Mouse (Mus musculus) cerebellum, adult 9-11 months (tissue): ENCODE measurements around the gene Ciita.

ENCODE experiments used
- DNase-seq: peaks from one replicate; pipeline ENCODE4 v3.0.0; 2022

Gene Ciita

GRCm38 (mm10) chr16:10474956-10475355 is 4.9 kb upstream of the Ciita start:
- no peak for DNase-seq

- no peak for DNase-seq
Measured at GRCm38 (mm10) chr16:10475919-10476318, 3.9 kb upstream of the Ciita start.

DNA sequence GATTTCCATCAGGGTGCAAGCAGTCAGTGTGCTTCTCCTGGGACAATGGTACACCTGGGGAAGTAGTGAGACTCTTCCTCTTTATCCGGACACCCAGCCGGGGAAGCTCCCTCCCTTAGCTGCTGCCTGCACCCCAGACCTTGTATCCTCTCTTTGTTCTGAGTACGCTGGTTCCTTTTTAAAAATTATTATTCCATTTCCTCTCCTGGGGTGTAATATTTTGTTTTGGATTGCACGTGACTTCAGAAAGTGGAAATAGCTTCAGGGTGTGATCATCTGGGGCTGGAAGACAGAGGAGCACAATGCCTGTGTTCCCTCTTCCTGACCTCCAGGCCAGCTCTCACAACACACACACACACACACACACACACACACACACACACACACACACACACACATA is 2.5 kb downstream of the Ciita start:
- no peak for DNase-seq

DNA sequence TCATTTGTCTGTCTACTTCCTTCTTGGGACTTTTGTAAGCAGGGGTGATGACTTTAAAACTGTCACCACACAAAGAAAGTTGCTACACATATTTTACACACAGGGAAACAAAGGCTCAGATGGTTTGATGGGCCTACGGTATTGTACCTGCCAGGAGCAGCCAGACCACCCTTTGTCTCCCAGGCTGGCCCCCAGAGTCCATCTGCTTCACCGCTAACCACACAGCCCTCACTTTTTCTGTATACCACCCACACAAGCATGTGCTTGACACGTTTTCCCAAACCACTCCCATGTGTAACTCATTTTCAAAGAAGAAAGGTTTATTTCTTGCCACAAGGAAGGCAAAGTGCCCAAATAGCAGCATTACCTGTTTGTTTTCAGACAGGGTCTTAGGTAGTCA is 7.1 kb downstream of the Ciita start:
- DNase-seq, result no peak

- DNase-seq, result no peak
Measured at GRCm38 (mm10) chr16:10487895-10488493, 8.1 kb downstream of the Ciita start.

- DNase-seq, result no peak
Measured at GRCm38 (mm10) chr16:10488769-10489481, 9.1 kb downstream of the Ciita start.

DNA sequence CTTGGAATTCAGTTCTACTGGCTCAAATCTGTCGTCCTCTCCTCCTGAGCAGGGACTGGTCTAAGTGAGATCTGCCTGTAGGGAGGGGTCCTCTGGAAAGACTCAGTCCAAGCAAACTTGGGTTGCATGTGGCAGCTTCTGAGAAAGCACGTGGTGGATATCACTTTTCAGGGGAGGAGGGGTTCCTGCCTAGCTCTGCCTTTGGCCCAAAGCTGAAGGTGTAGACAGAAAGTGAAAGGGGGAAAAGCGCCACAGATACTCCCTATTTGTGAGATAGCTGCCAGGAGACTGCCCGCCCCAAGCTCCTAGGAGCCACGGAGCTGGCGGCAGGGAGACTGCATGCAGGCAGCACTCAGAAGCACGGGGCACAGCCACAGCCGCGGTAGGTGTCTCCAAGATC is 9.6 kb downstream of the Ciita start:
- no peak for DNase-seq

DNA sequence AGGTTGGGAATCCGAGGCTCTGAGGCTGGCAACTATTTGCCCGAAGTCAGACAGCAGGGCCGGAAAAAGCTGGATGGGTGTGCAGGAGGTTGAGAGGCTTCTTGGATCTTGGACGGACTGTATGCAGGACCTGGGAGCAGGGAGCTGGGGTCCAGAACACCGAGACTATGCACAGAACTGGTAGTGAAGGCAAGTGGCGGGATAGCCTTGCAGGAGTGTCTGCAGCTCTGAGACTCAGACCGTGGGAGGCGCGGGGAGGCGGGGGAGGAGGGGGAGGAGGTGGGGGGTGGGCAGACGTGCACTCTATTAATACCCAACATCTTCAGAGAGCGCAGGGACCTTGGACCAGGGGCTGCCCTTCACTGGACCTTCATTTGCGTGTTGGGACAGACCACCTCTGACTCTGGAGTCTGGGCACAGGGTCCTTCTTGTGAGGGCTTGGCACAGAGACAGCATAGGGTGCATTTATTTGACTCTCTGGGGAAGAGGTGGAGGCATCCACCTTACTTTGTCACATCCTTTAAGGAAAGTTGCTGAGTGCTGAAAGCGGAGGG is 10.1 kb downstream of the Ciita start:
- no peak for DNase-seq

DNA sequence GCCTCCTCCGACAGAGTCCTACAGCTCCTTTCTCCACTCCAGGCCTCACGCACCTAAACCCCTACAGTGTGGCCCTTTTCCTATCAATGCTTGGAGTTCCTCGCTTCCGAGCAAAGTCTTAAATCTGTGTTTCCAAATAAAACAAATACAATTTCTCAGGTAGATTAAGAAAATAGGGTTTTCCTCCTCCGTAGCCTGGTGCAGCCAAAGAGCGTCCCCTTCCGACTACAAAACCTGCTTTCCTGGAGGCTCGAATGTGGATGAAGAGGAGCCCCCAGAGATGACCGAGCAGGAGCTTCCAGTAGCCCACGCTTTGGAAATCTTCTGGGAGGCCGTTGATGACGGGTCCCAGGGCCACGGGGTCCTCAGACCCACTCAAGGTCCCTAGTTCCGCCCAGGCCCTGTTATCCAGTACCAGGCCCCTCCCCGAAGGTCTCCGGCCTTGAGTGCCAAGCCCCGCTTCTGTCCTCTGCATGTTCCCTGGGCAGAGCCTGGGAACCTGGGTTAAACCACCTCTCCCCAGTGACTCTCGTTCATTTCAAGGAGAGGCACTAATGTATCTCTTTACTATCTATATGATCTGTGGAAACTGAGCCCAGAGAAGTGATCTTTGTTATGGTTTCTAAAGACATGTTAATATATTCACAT is 10.8 kb downstream of the Ciita start:
- DNase-seq, result no peak

- DNase-seq, result no peak
Measured at GRCm38 (mm10) chr16:10491716-10492115, 11.9 kb downstream of the Ciita start.

- DNase-seq, result no peak
Measured at GRCm38 (mm10) chr16:10492587-10492986, 12.7 kb downstream of the Ciita start.

DNA sequence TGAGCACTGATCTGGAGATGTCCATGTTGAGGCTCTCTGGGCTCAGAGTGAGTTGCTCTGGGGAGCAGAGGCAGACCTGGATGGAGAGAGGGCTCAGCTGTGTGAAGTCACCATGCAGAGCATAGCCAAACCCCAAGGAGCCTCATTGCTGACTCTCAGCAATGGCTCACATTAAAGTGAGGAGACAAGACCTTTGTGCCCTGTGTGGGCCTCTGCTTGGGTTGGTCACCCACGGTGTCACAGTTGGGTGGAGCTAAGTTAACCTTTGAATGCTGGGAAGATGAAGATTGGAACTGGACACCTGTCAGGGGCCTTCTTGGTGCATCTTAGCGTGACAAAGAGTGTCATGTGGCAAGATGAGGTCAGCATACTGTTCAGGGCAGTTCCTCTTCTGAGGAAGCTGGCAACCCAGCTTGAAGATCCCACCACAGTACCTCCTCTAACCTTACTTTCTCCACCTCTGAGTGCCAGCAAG is 16.0 kb downstream of the Ciita start:
- no peak for DNase-seq

GRCm38 (mm10) chr16:10498096-10498602 is 18.3 kb downstream of the Ciita start:
- DNase-seq, result no peak

DNA sequence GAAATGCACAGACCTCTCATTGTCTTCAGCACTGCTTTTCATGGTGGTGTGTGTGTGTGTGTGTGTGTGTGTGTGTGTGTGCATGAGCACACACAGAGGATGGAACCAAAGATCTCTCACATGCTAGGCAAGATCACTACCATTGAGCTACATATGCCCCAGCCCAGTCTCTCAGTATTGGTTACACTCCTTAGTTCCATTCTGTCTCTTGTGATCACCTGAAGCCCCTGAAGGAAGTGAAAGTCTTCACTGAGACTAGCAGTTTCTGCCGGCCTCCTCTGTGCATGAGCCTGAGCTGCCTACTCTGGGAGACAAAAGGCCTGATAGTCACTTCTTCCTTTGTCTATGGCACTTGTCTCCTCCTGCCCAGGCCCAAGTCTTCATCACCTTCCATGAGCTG is 19.3 kb downstream of the Ciita start:
- no peak for DNase-seq

GRCm38 (mm10) chr16:10501865-10502264 is 22.0 kb downstream of the Ciita start:
- DNase-seq, result no peak

- DNase-seq, result no peak
Measured at GRCm38 (mm10) chr16:10503058-10503457, 23.2 kb downstream of the Ciita start.

DNA sequence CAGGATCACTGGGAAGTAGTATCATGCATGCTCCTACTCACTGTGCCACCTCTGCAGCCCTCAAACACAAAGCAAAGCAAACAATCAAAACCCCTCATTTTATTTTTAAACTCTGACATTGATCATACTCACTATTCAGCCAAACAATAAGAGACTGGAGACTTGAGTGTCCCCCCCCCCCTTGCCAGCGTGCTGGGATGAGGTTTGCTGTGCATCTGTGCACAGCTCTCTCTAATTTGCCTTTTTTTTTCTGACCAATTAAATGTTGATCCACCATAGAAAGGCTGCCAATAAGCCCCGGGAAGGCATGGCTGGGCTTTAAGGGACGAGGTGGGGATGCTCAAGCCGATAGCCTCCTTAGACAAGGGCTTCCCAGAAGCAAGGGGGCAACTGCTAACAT is 27.6 kb downstream of the Ciita start:
- no peak for DNase-seq

DNA sequence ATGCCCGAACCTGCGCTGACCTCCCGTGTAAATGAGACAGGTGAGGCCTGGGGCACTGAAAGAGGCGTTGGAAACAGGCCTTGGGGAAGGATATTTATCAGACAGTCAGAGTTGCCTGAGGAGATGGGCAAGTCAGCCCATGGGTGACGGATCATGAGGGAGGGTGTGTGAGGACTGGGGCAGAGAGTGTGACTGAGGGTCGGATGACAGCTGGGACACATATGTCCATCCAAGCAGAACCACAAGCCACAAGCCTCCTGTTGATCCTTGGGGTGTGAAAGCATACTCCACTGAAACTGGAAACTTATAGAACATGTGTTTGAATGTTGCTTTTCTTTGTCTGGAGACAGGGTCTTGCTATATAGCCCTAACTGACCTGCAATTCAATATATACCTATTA is 28.8 kb downstream of the Ciita start:
- DNase-seq, result no peak

- peak; percentile 90 for DNase-seq
Measured at GRCm38 (mm10) chr16:10510477-10511133, 30.7 kb downstream of the Ciita start.

GRCm38 (mm10) chr16:10511134-10511520 is 31.3 kb downstream of the Ciita start:
- DNase-seq, result peak; percentile 65

DNA sequence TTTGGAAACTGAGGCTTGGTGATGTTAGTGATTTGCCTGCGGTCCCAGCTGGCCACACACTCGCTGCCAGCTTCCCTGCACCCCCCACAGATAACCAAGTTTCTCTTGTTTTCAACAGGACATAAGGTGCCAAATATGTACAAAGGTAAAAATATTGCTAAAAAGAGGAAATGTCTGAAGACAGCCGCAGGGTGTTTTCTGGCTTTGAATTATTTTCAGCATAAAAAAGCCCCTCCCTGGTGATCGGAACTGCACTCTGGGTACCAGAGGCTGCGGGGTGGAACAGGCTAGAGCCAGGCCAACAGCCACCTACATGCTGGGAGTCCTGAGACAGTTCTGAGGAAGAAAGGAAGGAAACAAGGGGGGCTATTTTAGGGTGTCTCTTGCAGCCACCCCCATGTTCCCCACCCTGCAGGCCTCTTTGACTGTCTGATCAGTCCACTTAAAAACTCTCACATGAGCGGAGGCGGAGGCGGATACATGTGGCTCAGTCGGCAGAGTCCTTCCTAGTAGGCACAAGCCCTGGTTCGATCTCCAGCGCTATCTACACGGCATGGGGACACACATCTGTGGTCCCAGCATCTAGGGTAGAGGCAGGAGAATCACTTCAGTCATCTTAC is 36.2 kb downstream of the Ciita start:
- DNase-seq, result no peak

GRCm38 (mm10) chr16:10518030-10518429 is 38.2 kb downstream of the Ciita start:
- DNase-seq, result no peak
